Mouse (Mus musculus): ENCODE measurements around the gene Hyal3. TPM values are rescaled to one million over a fixed set of nuclear protein-coding genes. Genes with fewer than 3 reads are reported as not detected.
"Not testable (repeated sequence)": the region's sequence is repeated elsewhere in the genome, so short reads cannot be mapped to it uniquely, and the experiment has no call there.

Gene Hyal3
- polyA plus RNA-seq, 1 experiment from 2014 or later = 1.9 TPM

- 8% methylated on average over 8 of the region's 8 CpGs for WGBS
- H3K4me2 ChIP-seq = peak overlapping the region; percentile 97
- H3K4me1 ChIP-seq (replicated peaks) = peaks cover 61% of the 10 kb centered on the region
- ATAC-seq (ENCODE audit: low read depth) = no peak
- H3K27ac ChIP-seq (replicated peaks) = 0 out of 2 replicates have a peak overlapping the region, but pooled peaks have one; percentile 28
- peaks cover under 1% of the 10 kb centered on the region; the same call in 1 of the 2 replicates for H3K36me3 ChIP-seq
- H3K9me3 ChIP-seq = no peaks in the 10 kb centered on the region
- H3K4me3 ChIP-seq = peak overlapping the region; percentile 36
- H3K9ac ChIP-seq = peak overlapping the region; percentile 68
- H3K27me3 ChIP-seq = peaks cover 56% of the 10 kb centered on the region
Observed at GRCm38 (mm10) chr9:107551890-107552355, 28.7 kb upstream of the Hyal3 start.

- 75% methylated on average over 5 of the region's 5 CpGs for WGBS
- H3K9ac ChIP-seq = peak overlapping the region; percentile 81; the same call in 1 of the 2 replicates
- ATAC-seq (ENCODE audit: low read depth) = no peak
Observed at GRCm38 (mm10) chr9:107552690-107553393, 27.8 kb upstream of the Hyal3 start.

GRCm38 (mm10) chr9:107553541-107554318 lies 26.9 kb upstream of the Hyal3 start:
- 4% methylated on average over 37 of the region's 37 CpGs for WGBS
- Histone ChIP-seq H3K9me3 (no peaks in the 10 kb centered on the region), H3K4me2 (peak overlapping the region; percentile 97), H3K4me1 (replicated peaks) (peaks cover 54% of the 10 kb centered on the region), H3K27me3 (peaks cover 45% of the 10 kb centered on the region), H3K36me3 (peaks cover 18% of the 10 kb centered on the region), H3K27ac (replicated peaks) (peak overlapping the region; percentile 84), H3K9ac (peak overlapping the region; percentile 81), H3K4me3 (peak overlapping the region; percentile 80)
- ATAC-seq (ENCODE audit: low read depth) = peak; percentile 80

More at GRCm38 (mm10) chr9:107552690-107553393, 27.8 kb upstream of the Hyal3 start:
- Histone ChIP-seq H3K4me2 (peak overlapping the region; percentile 97), H3K4me3 (peak overlapping the region; percentile 80), H3K9me3 (no peaks in the 10 kb centered on the region), H3K27me3 (peaks cover 53% of the 10 kb centered on the region), H3K27ac (replicated peaks) (no peak overlapping the region), H3K4me1 (replicated peaks) (peaks cover 54% of the 10 kb centered on the region), H3K36me3 (peaks cover 9% of the 10 kb centered on the region)

GRCm38 (mm10) chr9:107554319-107554825 lies 26.2 kb upstream of the Hyal3 start:
- Histone ChIP-seq H3K27ac (replicated peaks) (peak overlapping the region; percentile 93), H3K4me1 (replicated peaks) (peaks cover 54% of the 10 kb centered on the region), H3K4me3 (peak overlapping the region; percentile 80), H3K9ac (peak overlapping the region; percentile 85), H3K4me2 (peak overlapping the region; percentile 97), H3K27me3 (peaks cover 38% of the 10 kb centered on the region), H3K9me3 (no peaks in the 10 kb centered on the region), H3K36me3 (peaks cover 25% of the 10 kb centered on the region)
- ATAC-seq (ENCODE audit: low read depth) = peak; percentile 95
- WGBS = under 1% methylated on average over 53 of the region's 53 CpGs

- H3K4me2 ChIP-seq = peak overlapping the region; percentile 97
- peak overlapping the region; percentile 93 for H3K27ac ChIP-seq (replicated peaks)
- peaks cover 31% of the 10 kb centered on the region for H3K27me3 ChIP-seq
- H3K9ac ChIP-seq = peak overlapping the region; percentile 85
- no peaks in the 10 kb centered on the region for H3K9me3 ChIP-seq
- H3K4me3 ChIP-seq = peak overlapping the region; percentile 80
- H3K4me1 ChIP-seq (replicated peaks) = peaks cover 54% of the 10 kb centered on the region
- H3K36me3 ChIP-seq = peaks cover 31% of the 10 kb centered on the region
- under 1% methylated on average over 23 of the region's 23 CpGs for WGBS
- ATAC-seq (ENCODE audit: low read depth) = peak; percentile 55
Observed at GRCm38 (mm10) chr9:107555031-107555457, 25.6 kb upstream of the Hyal3 start.

- no peak overlapping the region for H3K27ac ChIP-seq (replicated peaks)
- ATAC-seq (ENCODE audit: low read depth) = no peak
- H3K27me3 ChIP-seq = peaks cover 25% of the 10 kb centered on the region
- peaks cover 52% of the 10 kb centered on the region for H3K4me1 ChIP-seq (replicated peaks)
- peak overlapping the region; percentile 85 for H3K9ac ChIP-seq
- H3K4me3 ChIP-seq = peak overlapping the region; percentile 80
- H3K9me3 ChIP-seq = no peaks in the 10 kb centered on the region
- peak overlapping the region; percentile 97 for H3K4me2 ChIP-seq
- WGBS = 55% methylated on average over 2 of the region's 2 CpGs
- H3K36me3 ChIP-seq = peaks cover 38% of the 10 kb centered on the region
Observed at GRCm38 (mm10) chr9:107555701-107556100, 24.9 kb upstream of the Hyal3 start.

GRCm38 (mm10) chr9:107556346-107556745 lies 24.3 kb upstream of the Hyal3 start:
- peaks cover 44% of the 10 kb centered on the region for H3K36me3 ChIP-seq
- peaks cover 45% of the 10 kb centered on the region for H3K4me1 ChIP-seq (replicated peaks)
- H3K4me2 ChIP-seq = peak overlapping the region; percentile 97
- peak overlapping the region; percentile 85 for H3K9ac ChIP-seq
- ATAC-seq (ENCODE audit: low read depth) = no peak
- peaks cover 18% of the 10 kb centered on the region for H3K27me3 ChIP-seq
- WGBS = 84% methylated on average over 3 of the region's 3 CpGs
- H3K27ac ChIP-seq (replicated peaks) = no peak overlapping the region
- H3K4me3 ChIP-seq = no peak overlapping the region
- no peaks in the 10 kb centered on the region for H3K9me3 ChIP-seq

GRCm38 (mm10) chr9:107563029-107563581 lies 17.5 kb upstream of the Hyal3 start, which contains the start of gene Tusc2:
Gene Tusc2 (plus strand): TSS chr9:107563255.
- peak within 1 kb of the TSS; percentile 95 for H3K9ac ChIP-seq
- peaks cover 69% of the 10 kb centered on the region for H3K36me3 ChIP-seq
- H3K9me3 ChIP-seq = no peaks in the 10 kb centered on the region
- ATAC-seq (ENCODE audit: low read depth) = peak; percentile 94
- no peaks in the 10 kb centered on the region for H3K27me3 ChIP-seq
- WGBS = under 1% methylated on average over 46 of the region's 46 CpGs
- peak within 1 kb of the TSS; percentile 80 for H3K27ac ChIP-seq (replicated peaks)
- H3K4me3 ChIP-seq = peak within 1 kb of the TSS; percentile 97
- H3K4me1 ChIP-seq (replicated peaks) = peaks cover 43% of the 10 kb centered on the region
- peak within 1 kb of the TSS; percentile 78 for H3K4me2 ChIP-seq

- H3K27ac ChIP-seq (replicated peaks) = peak overlapping the region; percentile 23; the same call in 1 of the 2 replicates
- not testable (repeated sequence) for H3K4me3 ChIP-seq; H3K9ac ChIP-seq; H3K27me3 ChIP-seq; ATAC-seq (ENCODE audit: low read depth); H3K9me3 ChIP-seq
- H3K4me1 ChIP-seq (replicated peaks) = peaks cover 56% of the 10 kb centered on the region
- H3K36me3 ChIP-seq = peaks cover 47% of the 10 kb centered on the region
- 42% methylated on average over 5 of the region's 5 CpGs for WGBS
- peak overlapping the region; percentile 78 for H3K4me2 ChIP-seq
Observed at GRCm38 (mm10) chr9:107565556-107565955, 15.1 kb upstream of the Hyal3 start.

GRCm38 (mm10) chr9:107566041-107566709 lies 14.4 kb upstream of the Hyal3 start:
- Histone ChIP-seq H3K27ac (replicated peaks) (peak overlapping the region; percentile 63; the same call in 1 of the 2 replicates), H3K4me1 (replicated peaks) (peaks cover 63% of the 10 kb centered on the region), H3K9me3 (no peaks in the 10 kb centered on the region), H3K27me3 (no peaks in the 10 kb centered on the region), H3K4me2 (peak overlapping the region; percentile 27), H3K36me3 (peaks cover 47% of the 10 kb centered on the region), H3K4me3 (0 out of 2 replicates have a peak overlapping the region, but pooled peaks have one; percentile 9), H3K9ac (0 out of 2 replicates have a peak overlapping the region, but pooled peaks have one; percentile 26)
- 60% methylated on average over 15 of the region's 15 CpGs for WGBS
- ATAC-seq (ENCODE audit: low read depth) = no peak

GRCm38 (mm10) chr9:107566855-107567254 lies 13.8 kb upstream of the Hyal3 start:
- ATAC-seq (ENCODE audit: low read depth) = no peak
- no peaks in the 10 kb centered on the region for H3K9me3 ChIP-seq
- no peak overlapping the region for H3K4me3 ChIP-seq
- peak overlapping the region; percentile 84; the same call in 1 of the 2 replicates for H3K27ac ChIP-seq (replicated peaks)
- H3K27me3 ChIP-seq = no peaks in the 10 kb centered on the region
- 64% methylated on average over 3 of the region's 3 CpGs for WGBS
- H3K4me2 ChIP-seq = peak overlapping the region; percentile 96; the same call in 1 of the 2 replicates
- H3K4me1 ChIP-seq (replicated peaks) = peaks cover 69% of the 10 kb centered on the region
- peaks cover 47% of the 10 kb centered on the region for H3K36me3 ChIP-seq
- no peak overlapping the region for H3K9ac ChIP-seq

All from neural tube, embryonic 13.5 days (tissue).